Mouse (Mus musculus): Measurements from ENCODE around the gene Mrps34. TPM values are rescaled to one million over a fixed set of nuclear protein-coding genes. Genes with fewer than 3 reads are reported as not detected.

Mrps34 gene
- polyA plus RNA-seq, 1 experiment = 68.9 TPM

DNA sequence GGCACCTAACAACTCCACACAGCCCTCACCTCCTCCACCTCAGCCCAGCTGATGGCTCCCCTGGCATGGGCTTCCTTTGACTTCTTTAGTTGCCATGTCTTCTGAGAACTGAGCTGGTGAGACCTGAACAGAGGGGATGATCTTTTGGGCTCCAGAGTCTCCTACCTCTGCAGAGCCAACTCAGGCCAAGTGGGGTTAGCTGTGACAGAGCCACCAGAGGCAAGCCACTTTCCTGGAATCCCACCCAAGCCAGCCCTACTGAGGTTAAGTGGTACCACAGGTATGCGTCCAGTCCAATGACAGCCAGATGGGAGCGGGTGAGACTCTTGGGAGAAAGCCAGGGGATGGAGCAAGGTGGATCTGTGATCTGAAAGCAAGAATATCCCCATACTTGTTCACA, 1.6 kb upstream of the Mrps34 start:
- no peak overlapping the region for H3K4me3 ChIP-seq (ENCODE audit: extremely low read depth, insufficient read depth, insufficient read length)
- WGBS = 91% methylated on average over 2 of the region's 2 CpGs

DNA sequence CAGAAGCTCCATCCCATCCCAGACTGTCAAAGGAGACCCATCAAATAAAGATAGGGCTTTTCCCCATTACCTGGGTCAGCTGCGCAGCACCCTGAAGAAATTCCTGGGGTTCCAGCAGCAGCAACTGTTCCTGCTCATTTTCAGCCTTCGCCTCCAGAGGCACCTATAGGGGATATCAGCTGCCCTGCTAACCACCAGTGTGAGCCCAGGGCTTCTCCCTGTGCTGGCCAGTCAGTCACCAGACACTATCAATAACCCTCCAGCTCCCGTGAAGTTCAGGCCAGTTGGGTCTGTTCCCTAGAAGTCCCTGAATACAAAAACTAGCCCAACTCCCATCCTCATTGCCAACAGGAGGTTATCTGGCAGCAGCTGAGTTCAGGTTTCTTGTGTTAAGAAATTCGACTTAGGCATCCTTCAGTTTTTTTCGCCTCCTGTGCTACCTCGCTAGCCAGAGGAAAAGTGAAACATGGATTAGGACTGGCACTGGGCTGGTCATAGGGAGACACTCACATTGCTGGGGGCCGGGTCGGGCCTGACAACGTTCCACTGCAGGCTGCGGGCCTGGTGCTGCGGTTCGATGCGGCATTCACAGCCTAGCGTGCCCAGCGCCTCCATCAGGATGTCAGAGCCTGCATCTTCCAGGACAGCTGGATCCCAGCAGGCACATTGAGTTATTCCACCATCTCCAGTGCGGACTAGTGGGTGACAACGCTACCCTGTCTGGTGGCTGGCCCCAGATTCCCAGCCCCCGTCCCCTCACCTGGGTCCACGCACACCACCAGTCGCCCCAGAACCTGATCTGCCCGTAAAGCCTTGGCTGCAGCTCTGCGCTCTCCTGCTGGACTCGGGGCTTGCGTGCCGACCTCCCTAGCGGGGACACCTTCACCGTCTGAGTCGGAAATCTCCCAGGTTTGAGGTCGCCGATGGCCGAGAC, 588 bp upstream of the Mrps34 start:
- no peak for DNase-seq (ENCODE audit: low read depth in 1 of 2, low spot score in 2 of 2)
- 13% methylated on average over 30 of the region's 31 CpGs for WGBS
- Histone ChIP-seq H3K36me3 (ENCODE audit: control insufficient read depth, insufficient read depth, low read length) (peaks cover 19% of the 10 kb centered on the region), H3K27ac (ENCODE audit: insufficient read depth, low read length) (peak overlapping the region; percentile 91), H3K27me3 (ENCODE audit: control insufficient read depth, insufficient read depth, low read length) (no peaks in the 10 kb centered on the region), H3K4me1 (ENCODE audit: control insufficient read depth, insufficient read depth, insufficient read length) (peaks cover 14% of the 10 kb centered on the region), H3K4me3 (ENCODE audit: extremely low read depth, insufficient read depth, insufficient read length) (peak overlapping the region; percentile 86)
- TF ChIP-seq POLR2A (IDR thresholded peaks at IDR 0.05; ENCODE audit: low read depth, low read length) = no peak
- TF ChIP-seq CTCF (IDR thresholded peaks at IDR 0.05; ENCODE audit: extremely low read depth, insufficient read depth, insufficient read length, insufficient replicate concordance) = no peak

More for the DNA sequence above, 1.6 kb upstream of the Mrps34 start:
- H3K36me3 ChIP-seq (ENCODE audit: control insufficient read depth, insufficient read depth, low read length) = peaks cover 19% of the 10 kb centered on the region
- H3K4me1 ChIP-seq (ENCODE audit: control insufficient read depth, insufficient read depth, insufficient read length) = peaks cover 14% of the 10 kb centered on the region
- no peak for DNase-seq (ENCODE audit: low read depth in 1 of 2, low spot score in 2 of 2)
- no peaks in the 10 kb centered on the region for H3K27me3 ChIP-seq (ENCODE audit: control insufficient read depth, insufficient read depth, low read length)
- TF ChIP-seq CTCF (IDR thresholded peaks at IDR 0.05; ENCODE audit: extremely low read depth, insufficient read depth, insufficient read length, insufficient replicate concordance) (no peak), POLR2A (IDR thresholded peaks at IDR 0.05; ENCODE audit: low read depth, low read length) (no peak)
- H3K27ac ChIP-seq (ENCODE audit: insufficient read depth, low read length) = no peak overlapping the region

DNA sequence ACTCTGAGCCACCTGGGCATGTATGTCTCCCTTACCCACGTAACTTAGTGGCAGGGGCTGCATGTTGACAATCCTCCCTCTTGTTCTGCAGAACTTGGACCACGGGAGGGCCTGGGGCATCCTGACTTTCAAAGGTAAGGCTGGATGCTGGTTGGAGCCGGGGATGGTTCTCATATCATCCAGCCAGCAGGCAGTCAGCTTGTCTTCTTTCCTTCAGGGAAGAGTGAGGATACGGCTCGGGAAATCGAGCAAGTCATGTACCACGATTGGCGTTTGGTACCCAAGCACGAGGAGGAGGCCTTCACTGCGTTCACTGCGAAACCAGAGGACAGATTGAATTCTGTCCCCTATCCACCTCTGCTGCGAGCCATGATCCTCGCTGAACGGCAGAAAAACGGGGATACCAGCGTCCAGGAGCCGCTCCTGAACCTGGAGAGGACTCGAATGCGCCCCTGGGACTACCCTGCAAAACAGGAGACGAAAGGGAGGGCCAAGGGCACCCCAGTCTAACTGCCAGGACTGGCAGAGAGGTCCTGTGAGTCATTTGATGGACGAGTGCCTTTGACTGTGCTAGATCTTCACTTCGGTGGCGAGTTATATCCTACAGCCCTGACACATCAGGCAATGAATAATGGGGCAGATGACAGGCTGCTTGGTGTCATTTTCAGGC, 790 bp downstream of the Mrps34 start:
- Histone ChIP-seq H3K4me1 (ENCODE audit: control insufficient read depth, insufficient read depth, insufficient read length) (peaks cover 14% of the 10 kb centered on the region), H3K4me3 (ENCODE audit: extremely low read depth, insufficient read depth, insufficient read length) (peak overlapping the region; percentile 86), H3K27ac (ENCODE audit: insufficient read depth, low read length) (peak overlapping the region; percentile 91), H3K36me3 (ENCODE audit: control insufficient read depth, insufficient read depth, low read length) (peaks cover 28% of the 10 kb centered on the region), H3K27me3 (ENCODE audit: control insufficient read depth, insufficient read depth, low read length) (no peaks in the 10 kb centered on the region)
- WGBS = 3% methylated on average over 23 of the region's 23 CpGs
- DNase-seq (ENCODE audit: low read depth in 1 of 2, low spot score in 2 of 2) = no peak
- TF ChIP-seq POLR2A (IDR thresholded peaks at IDR 0.05; ENCODE audit: low read depth, low read length) = no peak
- no peak for TF ChIP-seq CTCF (IDR thresholded peaks at IDR 0.05; ENCODE audit: extremely low read depth, insufficient read depth, insufficient read length, insufficient replicate concordance)

DNA sequence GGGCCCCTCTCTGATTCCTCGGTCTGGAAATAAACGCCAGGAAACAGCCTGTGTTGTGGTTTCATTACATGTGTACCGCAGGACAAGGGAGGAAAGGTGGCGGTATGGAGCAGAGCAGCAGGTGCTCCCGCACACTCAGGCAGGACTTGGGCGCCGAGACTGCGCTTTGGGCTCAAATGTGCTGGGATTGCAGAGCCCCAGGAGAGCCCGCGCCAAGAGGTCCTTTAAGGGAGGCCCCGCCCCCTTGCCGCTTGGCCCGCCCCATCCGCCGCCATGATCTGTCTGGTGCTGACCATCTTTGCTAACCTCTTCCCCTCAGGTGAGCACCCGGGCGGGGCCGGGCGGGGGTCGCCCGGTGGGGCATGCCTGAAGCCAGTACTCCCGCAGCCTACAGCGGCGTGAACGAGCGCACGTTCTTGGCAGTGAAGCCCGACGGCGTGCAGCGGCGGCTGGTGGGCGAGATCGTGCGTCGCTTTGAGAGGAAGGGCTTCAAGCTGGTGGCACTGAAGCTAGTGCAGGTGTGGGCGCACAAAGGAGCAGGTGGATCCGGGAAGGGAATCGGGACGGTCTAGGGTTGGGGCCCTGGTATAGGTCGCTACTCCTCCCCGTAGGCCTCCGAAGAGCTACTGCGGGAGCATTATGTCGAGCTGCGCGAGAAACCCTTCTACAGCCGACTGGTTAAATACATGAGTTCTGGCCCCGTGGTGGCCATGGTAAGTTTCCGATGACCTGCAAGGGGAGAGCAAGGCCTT, 1.5 kb downstream of the Mrps34 start, which contains the start of gene Nme3:
Gene Nme3, plus strand, starts transcription at position 260 of the 752 bp plus-strand sequence.
- no peaks in the 10 kb centered on the region for H3K27me3 ChIP-seq (ENCODE audit: control insufficient read depth, insufficient read depth, low read length)
- peak within 1 kb of the TSS; percentile 86 for H3K4me3 ChIP-seq (ENCODE audit: extremely low read depth, insufficient read depth, insufficient read length)
- 0 out of 2 replicates have a peak, but pooled peaks have one; percentile 6 for TF ChIP-seq POLR2A (IDR thresholded peaks at IDR 0.05; ENCODE audit: low read depth, low read length)
- TF ChIP-seq CTCF (IDR thresholded peaks at IDR 0.05; ENCODE audit: extremely low read depth, insufficient read depth, insufficient read length, insufficient replicate concordance) = no peak
- peaks cover 14% of the 10 kb centered on the region for H3K4me1 ChIP-seq (ENCODE audit: control insufficient read depth, insufficient read depth, insufficient read length)
- peaks cover 29% of the 10 kb centered on the region for H3K36me3 ChIP-seq (ENCODE audit: control insufficient read depth, insufficient read depth, low read length)
- H3K27ac ChIP-seq (ENCODE audit: insufficient read depth, low read length) = peak within 1 kb of the TSS; percentile 91
- 2% methylated on average over 50 of the region's 50 CpGs for WGBS
- peak in 1 of 2 experiments; percentile 68 for DNase-seq (ENCODE audit: low read depth in 1 of 2, low spot score in 2 of 2)

DNA sequence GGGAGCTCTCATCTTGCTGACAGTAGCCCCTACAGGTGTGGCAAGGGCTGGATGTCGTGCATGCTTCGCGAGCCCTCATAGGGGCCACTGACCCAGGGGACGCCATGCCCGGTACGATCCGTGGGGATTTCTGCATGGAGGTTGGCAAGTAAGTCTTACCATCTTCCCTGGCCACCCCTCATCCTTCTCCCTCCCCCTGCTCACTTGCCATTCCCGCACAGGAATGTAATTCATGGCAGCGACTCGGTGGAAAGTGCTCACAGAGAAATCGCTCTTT, 2.0 kb downstream of the Mrps34 start:
- Histone ChIP-seq H3K27me3 (ENCODE audit: control insufficient read depth, insufficient read depth, low read length) (no peaks in the 10 kb centered on the region), H3K27ac (ENCODE audit: insufficient read depth, low read length) (peak overlapping the region; percentile 59; the same call in 1 of the 2 replicates), H3K4me3 (ENCODE audit: extremely low read depth, insufficient read depth, insufficient read length) (peak overlapping the region; percentile 86), H3K4me1 (ENCODE audit: control insufficient read depth, insufficient read depth, insufficient read length) (peaks cover 14% of the 10 kb centered on the region), H3K36me3 (ENCODE audit: control insufficient read depth, insufficient read depth, low read length) (peaks cover 34% of the 10 kb centered on the region)
- TF ChIP-seq POLR2A (IDR thresholded peaks at IDR 0.05; ENCODE audit: low read depth, low read length) (no peak), CTCF (IDR thresholded peaks at IDR 0.05; ENCODE audit: extremely low read depth, insufficient read depth, insufficient read length, insufficient replicate concordance) (no peak)
- WGBS = 65% methylated on average over 11 of the region's 11 CpGs
- no peak for DNase-seq (ENCODE audit: low read depth in 1 of 2, low spot score in 2 of 2)

DNA sequence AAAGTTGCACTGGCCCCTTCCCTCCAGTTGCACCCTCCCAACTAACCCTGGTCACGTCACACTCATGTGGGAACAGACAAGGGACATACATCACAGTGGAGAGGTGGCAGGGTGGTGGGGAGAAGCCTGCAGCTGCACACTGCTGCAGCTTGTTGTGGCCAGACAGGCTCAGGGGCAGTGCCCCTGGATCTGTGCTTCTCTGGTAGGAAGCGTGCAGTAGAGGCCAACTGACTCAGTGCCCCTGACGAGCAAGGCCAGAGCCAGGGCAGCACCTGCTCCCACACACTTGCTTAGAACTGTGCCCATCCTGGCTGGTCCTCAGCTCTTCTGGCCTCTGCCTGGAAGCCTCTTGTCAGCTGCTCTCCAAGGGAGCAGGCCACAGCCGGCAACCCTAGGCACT, 2.7 kb downstream of the Mrps34 start:
- Histone ChIP-seq H3K27me3 (ENCODE audit: control insufficient read depth, insufficient read depth, low read length) (no peaks in the 10 kb centered on the region), H3K36me3 (ENCODE audit: control insufficient read depth, insufficient read depth, low read length) (peaks cover 30% of the 10 kb centered on the region), H3K4me3 (ENCODE audit: extremely low read depth, insufficient read depth, insufficient read length) (no peak overlapping the region), H3K27ac (ENCODE audit: insufficient read depth, low read length) (no peak overlapping the region), H3K4me1 (ENCODE audit: control insufficient read depth, insufficient read depth, insufficient read length) (peaks cover 14% of the 10 kb centered on the region)
- no peak for TF ChIP-seq POLR2A (IDR thresholded peaks at IDR 0.05; ENCODE audit: low read depth, low read length)
- TF ChIP-seq CTCF (IDR thresholded peaks at IDR 0.05; ENCODE audit: extremely low read depth, insufficient read depth, insufficient read length, insufficient replicate concordance) = no peak
- no peak for DNase-seq (ENCODE audit: low read depth in 1 of 2, low spot score in 2 of 2)
- WGBS = 88% methylated on average over 4 of the region's 4 CpGs
